Mouse (Mus musculus): ENCODE measurements at regions not wholly inside any gene's neighbourhood (a gene's known extent, or its start where the extent isn't known, plus 50 kb on each side); places are given as distances from the start of the nearest gene placed in this dataset.

DNA sequence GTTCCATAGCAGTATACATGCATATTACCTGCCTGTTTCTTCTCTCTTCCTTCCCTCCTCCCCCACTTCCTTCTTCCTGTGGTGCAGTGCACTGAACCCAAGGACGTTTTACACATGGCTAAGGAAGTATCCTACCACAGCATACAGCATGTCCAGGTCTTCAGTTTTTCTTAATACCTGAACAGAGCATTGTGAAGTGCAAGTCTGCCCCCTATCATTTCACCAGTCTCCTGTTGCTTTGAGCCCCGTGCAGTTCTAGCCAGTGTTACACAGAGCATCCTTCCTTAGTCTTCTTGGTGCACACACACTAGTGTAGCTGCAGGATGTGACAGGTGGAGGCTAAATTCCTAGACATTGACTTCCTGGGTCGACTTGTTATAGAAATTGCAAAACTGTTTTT is 53.7 kb upstream of the Foxb1 start:
- no peak for DNase-seq (ENCODE audit: low read depth)
- TF ChIP-seq POLR2A (IDR thresholded peaks at IDR 0.05; ENCODE audit: borderline replicate concordance, extremely low read depth, insufficient read depth, insufficient read length, poor library complexity, severe bottlenecking) (no peak), CTCF (IDR thresholded peaks at IDR 0.05; ENCODE audit: borderline replicate concordance, extremely low read depth, insufficient read depth, insufficient read length) (no peak)

DNA sequence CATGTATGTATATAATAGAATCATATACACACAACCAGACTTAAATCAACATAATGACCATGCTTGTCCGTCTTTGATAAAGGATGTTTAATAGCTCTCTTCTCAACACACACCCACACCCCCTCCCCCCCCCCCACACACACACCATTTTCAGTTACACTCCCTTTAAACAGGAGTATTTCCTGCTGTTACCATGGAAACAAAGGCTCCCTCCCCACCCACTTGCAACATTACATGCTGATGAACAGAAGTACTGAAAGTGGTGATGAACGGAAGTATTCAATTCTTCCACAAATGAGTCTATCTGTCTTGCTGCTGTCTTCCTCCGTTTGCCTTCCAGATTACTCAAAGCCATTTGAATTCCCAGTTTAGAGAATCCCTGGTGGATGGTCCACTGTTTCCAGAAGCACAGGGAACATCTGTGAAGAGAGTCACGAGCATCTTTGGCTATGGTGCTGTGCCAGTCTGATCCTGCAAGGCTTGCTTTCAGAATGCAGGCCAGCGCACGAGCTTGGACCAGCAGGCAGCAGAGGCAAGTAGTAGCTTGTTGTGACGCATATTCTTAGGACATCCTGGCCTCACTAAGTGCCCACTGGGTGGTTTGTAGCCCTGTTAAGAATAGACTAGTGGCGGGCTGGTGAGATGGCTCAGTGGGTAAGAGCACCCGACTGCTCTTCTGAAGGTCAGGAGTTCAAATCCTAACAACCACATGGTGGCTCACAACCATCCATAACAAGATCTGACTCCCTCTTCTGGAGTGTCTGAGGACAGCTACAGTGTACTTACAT is 62.6 kb upstream of the Foxb1 start:
- no peak for DNase-seq (ENCODE audit: low read depth)

DNA sequence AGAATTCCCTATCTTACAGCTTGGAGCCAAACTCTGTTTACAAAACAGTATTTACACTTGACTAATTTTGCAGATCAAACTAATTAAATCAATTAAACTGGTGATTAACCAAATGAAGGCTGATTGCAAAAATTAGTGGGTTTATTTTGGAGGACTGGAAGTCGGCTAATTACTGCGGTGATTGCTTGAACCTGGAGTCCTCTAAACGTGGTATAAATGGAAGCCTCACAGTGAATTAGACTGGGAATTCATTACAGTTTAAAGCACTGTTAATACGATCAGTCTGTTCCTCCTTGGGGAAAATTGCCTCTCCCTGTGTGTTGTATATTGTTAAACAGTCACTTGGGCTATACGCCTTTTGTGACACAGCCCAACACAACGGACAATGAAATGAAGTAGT is 67.7 kb upstream of the Foxb1 start:
- DNase-seq (ENCODE audit: low read depth), result peak; percentile 84
- TF ChIP-seq CTCF (IDR thresholded peaks at IDR 0.05; ENCODE audit: borderline replicate concordance, extremely low read depth, insufficient read depth, insufficient read length), result no peak
- TF ChIP-seq POLR2A (IDR thresholded peaks at IDR 0.05; ENCODE audit: borderline replicate concordance, extremely low read depth, insufficient read depth, insufficient read length, poor library complexity, severe bottlenecking), result no peak

More for the DNA sequence above, 62.6 kb upstream of the Foxb1 start:
- no peak for TF ChIP-seq CTCF (IDR thresholded peaks at IDR 0.05; ENCODE audit: borderline replicate concordance, extremely low read depth, insufficient read depth, insufficient read length)
- no peak for TF ChIP-seq POLR2A (IDR thresholded peaks at IDR 0.05; ENCODE audit: borderline replicate concordance, extremely low read depth, insufficient read depth, insufficient read length, poor library complexity, severe bottlenecking)

DNA sequence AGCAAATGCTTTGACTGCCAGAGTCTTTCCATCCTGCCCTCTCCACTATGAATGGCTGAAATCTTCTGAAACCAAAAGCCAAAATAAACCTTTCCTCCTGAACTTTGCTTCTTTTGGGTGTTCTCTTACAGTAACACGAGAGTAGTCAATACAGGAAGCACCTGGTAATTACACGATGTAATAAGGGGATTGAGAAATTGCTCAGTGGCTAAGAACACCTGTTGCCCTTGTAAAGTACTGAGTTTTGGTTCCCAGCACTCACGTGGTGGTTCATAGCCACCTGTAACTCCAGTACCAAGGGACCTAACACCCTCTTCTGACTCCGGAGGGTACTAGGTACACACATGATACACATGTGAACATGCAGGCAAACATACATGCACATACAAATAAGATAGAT is 74.7 kb upstream of the Foxb1 start:
- TF ChIP-seq POLR2A (IDR thresholded peaks at IDR 0.05; ENCODE audit: borderline replicate concordance, extremely low read depth, insufficient read depth, insufficient read length, poor library complexity, severe bottlenecking), result no peak
- no peak for TF ChIP-seq CTCF (IDR thresholded peaks at IDR 0.05; ENCODE audit: borderline replicate concordance, extremely low read depth, insufficient read depth, insufficient read length)
- no peak for DNase-seq (ENCODE audit: low read depth)

DNA sequence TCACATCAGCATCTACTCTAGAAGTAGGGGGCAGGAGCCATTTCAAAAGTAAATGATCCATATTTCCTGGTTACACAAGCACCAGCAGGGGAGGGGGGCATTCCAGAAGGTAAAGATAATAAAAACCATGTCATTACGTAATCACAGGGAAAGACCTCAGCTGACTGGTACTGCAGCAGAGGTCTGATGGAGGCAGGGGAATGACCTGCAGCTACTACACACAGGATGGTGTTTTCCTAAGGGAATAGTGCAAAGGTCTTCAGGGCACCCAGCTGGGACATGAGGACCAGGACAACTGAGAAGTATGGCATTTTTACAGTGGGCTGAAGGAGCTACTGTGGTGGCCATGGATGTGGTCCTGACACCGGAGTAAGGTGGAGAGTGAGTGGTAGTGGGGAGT is 78.5 kb upstream of the Foxb1 start:
- no peak for TF ChIP-seq CTCF (IDR thresholded peaks at IDR 0.05; ENCODE audit: borderline replicate concordance, extremely low read depth, insufficient read depth, insufficient read length)
- no peak for TF ChIP-seq POLR2A (IDR thresholded peaks at IDR 0.05; ENCODE audit: borderline replicate concordance, extremely low read depth, insufficient read depth, insufficient read length, poor library complexity, severe bottlenecking)
- DNase-seq (ENCODE audit: low read depth), result no peak

DNA sequence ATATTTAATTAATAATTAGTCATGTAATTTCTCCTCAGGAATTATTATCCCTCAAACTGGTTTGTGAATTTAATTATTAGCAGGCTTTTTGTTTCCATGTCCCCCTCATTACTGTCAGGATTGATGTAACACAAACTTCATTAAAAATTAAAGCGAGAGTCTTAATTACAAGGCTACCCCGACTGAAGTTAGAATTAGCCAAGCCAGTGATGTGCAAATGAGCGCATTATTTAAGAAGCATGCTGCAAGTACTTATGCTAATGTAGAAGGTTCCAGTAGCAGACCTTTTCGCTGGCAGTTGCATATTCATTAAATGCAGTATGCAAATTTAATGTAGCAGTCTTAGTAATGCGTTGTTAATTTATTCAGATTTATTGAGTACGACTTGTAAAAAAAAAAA is 84.0 kb upstream of the Foxb1 start:
- TF ChIP-seq POLR2A (IDR thresholded peaks at IDR 0.05; ENCODE audit: borderline replicate concordance, extremely low read depth, insufficient read depth, insufficient read length, poor library complexity, severe bottlenecking) (no peak), CTCF (IDR thresholded peaks at IDR 0.05; ENCODE audit: borderline replicate concordance, extremely low read depth, insufficient read depth, insufficient read length) (no peak)
- DNase-seq (ENCODE audit: low read depth), result peak; percentile 96

DNA sequence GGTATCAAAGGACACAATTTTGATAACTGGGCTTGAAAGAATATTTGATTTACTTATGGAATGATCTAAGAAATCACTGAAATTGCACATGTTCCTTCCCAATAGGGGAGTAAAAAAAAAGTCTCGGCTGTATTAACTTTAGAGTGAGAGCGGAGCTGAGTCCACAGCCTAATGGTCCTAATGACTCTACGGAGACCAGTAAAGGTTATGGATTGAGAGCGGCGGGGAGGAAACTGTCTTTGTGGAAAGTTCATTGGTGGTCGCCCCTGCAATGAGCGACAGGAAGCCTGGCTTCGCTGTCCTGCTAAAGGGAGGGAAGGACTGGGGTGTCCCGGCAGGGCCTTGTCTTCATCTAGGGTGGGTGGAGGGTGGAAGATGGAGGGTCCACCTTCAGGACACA is 84.5 kb upstream of the Foxb1 start:
- DNase-seq (ENCODE audit: low read depth), result no peak
- TF ChIP-seq CTCF (IDR thresholded peaks at IDR 0.05; ENCODE audit: borderline replicate concordance, extremely low read depth, insufficient read depth, insufficient read length) (no peak), POLR2A (IDR thresholded peaks at IDR 0.05; ENCODE audit: borderline replicate concordance, extremely low read depth, insufficient read depth, insufficient read length, poor library complexity, severe bottlenecking) (no peak)

DNA sequence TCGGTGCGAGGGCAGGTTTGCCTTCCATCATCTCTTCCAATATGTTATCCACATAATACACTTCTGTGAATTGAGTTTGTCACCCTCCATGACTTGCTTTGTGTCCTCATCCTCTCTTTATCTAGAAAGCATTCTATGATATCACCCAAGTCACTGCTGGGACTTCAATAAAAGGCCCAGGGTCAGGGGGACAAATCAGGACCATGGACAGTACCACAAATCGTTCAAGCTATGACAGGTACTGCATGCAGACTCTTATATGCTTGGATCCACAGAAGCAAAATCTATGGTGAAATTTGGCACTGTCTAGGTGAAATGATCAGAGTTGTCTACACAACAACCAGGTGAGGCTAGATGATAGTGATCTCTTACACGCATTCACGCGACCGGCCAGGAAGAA is 95.9 kb upstream of the Foxb1 start:
- no peak for DNase-seq (ENCODE audit: low read depth)
- no peak for TF ChIP-seq POLR2A (IDR thresholded peaks at IDR 0.05; ENCODE audit: borderline replicate concordance, extremely low read depth, insufficient read depth, insufficient read length, poor library complexity, severe bottlenecking)
- TF ChIP-seq CTCF (IDR thresholded peaks at IDR 0.05; ENCODE audit: borderline replicate concordance, extremely low read depth, insufficient read depth, insufficient read length), result no peak

DNA sequence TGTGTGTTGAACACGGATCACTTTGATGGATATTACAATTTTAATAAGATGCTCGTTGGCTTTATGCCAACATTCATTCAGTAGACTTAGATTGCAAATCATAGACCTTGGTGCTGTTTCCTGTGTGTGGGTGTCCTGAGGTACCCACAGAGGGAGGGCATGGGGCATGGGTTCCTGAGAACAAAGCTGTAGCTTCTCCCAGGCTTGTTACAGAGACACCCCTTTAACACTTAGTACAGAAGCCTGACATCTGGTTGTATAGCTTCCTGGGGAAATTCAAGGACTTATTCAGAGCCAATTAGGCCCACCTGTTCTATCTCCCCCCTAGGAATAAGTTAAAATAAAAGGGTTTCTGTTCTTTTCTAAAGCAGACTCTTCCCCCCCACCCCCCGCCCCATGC is 97.9 kb upstream of the Foxb1 start:
- peak; percentile 48 for DNase-seq (ENCODE audit: low read depth)
- TF ChIP-seq POLR2A (IDR thresholded peaks at IDR 0.05; ENCODE audit: borderline replicate concordance, extremely low read depth, insufficient read depth, insufficient read length, poor library complexity, severe bottlenecking), result no peak
- TF ChIP-seq CTCF (IDR thresholded peaks at IDR 0.05; ENCODE audit: borderline replicate concordance, extremely low read depth, insufficient read depth, insufficient read length), result no peak

DNA sequence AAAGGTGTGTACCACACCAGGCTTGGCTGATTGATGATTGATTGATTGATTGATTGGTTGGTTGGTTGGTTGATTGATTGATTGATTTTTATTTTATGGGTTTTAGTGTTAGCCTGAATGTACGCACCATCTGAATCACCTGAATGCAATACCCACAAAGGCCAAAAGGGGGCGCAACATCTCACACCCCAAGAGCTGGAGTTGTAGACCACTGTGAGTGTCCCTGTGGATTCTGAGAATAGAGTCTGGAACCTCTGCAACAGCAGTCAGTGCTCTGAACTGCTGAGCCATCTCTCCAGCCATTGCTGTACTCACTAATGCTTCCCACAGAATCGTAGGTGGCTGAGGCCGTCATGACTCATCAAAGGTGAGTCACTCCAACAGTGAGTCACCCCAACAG is 109.4 kb upstream of the Foxb1 start:
- TF ChIP-seq POLR2A (IDR thresholded peaks at IDR 0.05; ENCODE audit: borderline replicate concordance, extremely low read depth, insufficient read depth, insufficient read length, poor library complexity, severe bottlenecking) (no peak), CTCF (IDR thresholded peaks at IDR 0.05; ENCODE audit: borderline replicate concordance, extremely low read depth, insufficient read depth, insufficient read length) (peak; percentile 41; the same call in 1 of the 2 replicates)
- no peak for DNase-seq (ENCODE audit: low read depth)

DNA sequence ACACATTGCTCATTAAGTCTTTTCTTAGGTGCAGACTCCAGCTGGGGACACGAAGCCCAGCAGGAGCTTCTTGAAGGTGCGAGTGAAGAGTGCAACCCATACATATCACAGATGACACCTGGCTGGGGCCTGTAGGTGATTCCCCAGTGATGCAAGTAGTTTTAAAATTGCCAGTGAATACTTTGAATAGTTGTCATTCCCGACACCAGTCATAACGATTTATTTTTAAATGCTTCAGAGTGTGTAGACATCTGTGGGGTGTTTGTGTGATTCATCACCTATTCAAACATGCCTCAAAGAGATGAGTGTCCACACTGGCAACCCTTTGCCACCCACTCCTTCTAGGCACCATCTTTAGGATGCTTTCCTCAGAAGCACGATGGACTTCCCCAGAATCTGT is 102.9 kb upstream of the Bnip2 start:
- no peak for TF ChIP-seq POLR2A (IDR thresholded peaks at IDR 0.05; ENCODE audit: borderline replicate concordance, extremely low read depth, insufficient read depth, insufficient read length, poor library complexity, severe bottlenecking)
- no peak for TF ChIP-seq CTCF (IDR thresholded peaks at IDR 0.05; ENCODE audit: borderline replicate concordance, extremely low read depth, insufficient read depth, insufficient read length)
- no peak for DNase-seq (ENCODE audit: low read depth)

DNA sequence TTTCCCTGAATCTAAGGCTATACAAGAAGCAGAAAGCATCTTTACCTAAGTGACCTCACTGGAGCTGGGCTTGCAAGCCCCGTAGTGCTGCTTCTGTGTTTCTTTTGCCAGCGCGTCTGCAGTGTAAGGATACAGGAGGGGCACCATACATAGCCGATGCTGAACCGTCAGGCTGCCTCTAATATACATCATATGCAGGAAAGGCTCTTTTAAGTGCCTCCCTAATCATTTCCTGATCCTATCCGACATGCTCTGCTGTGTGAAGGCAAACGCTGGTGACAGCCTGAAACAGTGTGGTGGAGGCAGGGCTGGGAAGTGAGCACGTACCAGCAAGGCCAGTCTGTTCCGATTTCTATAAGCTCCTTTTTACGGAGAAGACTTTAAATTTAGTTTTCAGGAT is 91.2 kb upstream of the Bnip2 start:
- peak; percentile 49 for DNase-seq (ENCODE audit: low read depth)
- TF ChIP-seq CTCF (IDR thresholded peaks at IDR 0.05; ENCODE audit: borderline replicate concordance, extremely low read depth, insufficient read depth, insufficient read length), result no peak
- TF ChIP-seq POLR2A (IDR thresholded peaks at IDR 0.05; ENCODE audit: borderline replicate concordance, extremely low read depth, insufficient read depth, insufficient read length, poor library complexity, severe bottlenecking), result no peak

Measured in brain, embryonic 14.5 days (tissue).